Mouse (Mus musculus) kidney, adult 2 months (tissue): ENCODE measurements around the gene Bhlhe23. TPM values are rescaled to one million over a fixed set of nuclear protein-coding genes. Genes with fewer than 3 reads are reported as not detected.
A peak's percentile ranks its signal among the peaks of the same experiment; 100 is the strongest.

Experiments used
- DNase-seq: peaks from one replicate; pipeline ENCODE4 v3.0.0; 2021
- H3K27ac ChIP-seq: fragments of 200-500 bp; 2 replicates; pipeline ENCODE4 v1.5.1; 2012; ENCODE audit warnings: low read depth, low read length, control low read depth, inconsistent platforms; ENCODE audit not compliant: insufficient read depth
- H3K27me3 ChIP-seq: fragments of 200-500 bp; replicated peaks from 2 replicates; pipeline ENCODE4 v1.6.1; 2012; ENCODE audit warnings: mild to moderate bottlenecking, moderate library complexity, low read length, inconsistent platforms; ENCODE audit not compliant: control insufficient read depth, insufficient read depth
- H3K36me3 ChIP-seq: fragments of 200-500 bp; 2 replicates; pipeline ENCODE4 v1.6.1; 2012; ENCODE audit warnings: mild to moderate bottlenecking, moderate library complexity, low read length, inconsistent platforms; ENCODE audit not compliant: control insufficient read depth, insufficient read depth
- H3K4me1 ChIP-seq: fragments of 200-500 bp; 2 replicates; pipeline ENCODE4 v1.6.1; 2011; ENCODE audit warnings: low read length; ENCODE audit not compliant: control insufficient read depth, insufficient read depth
- H3K4me3 ChIP-seq: fragments of 200-500 bp; 2 replicates; pipeline ENCODE4 v1.5.1; 2011; ENCODE audit warnings: mild to moderate bottlenecking, low read depth, low read length, control low read depth; ENCODE audit not compliant: insufficient read depth
- CTCF ChIP-seq: fragments of 200-500 bp; conservative IDR thresholded peaks from 2 replicates; pipeline ENCODE4 v1.5.1; 2011; ENCODE audit warnings: low read depth, mild to moderate bottlenecking, control low read depth, low read length, moderate library complexity, mixed read lengths; ENCODE audit not compliant: insufficient read depth, insufficient read length
- POLR2A ChIP-seq: fragments of 200-500 bp; IDR thresholded peaks from one replicate; pipeline ENCODE4 v1.6.1; 2011; ENCODE audit warnings: low read depth, low read length, control low read depth
- WGBS: fragments of 180-500 bp; shearing (Covaris S2); methylation state at CpG from one replicate; pipeline ENCODE4 v1.1.7; 2018; 5-methylcytosine and 5-hydroxymethylcytosine counted together
- polyA plus RNA-seq: library from polyadenylated mRNA; depleted of rRNA; stranded (reverse); fragments of >200 nt; gene quantifications from 2 replicates; pipeline ENCODE4 v1.2.3, GENCODE M21; 2012

Bhlhe23 gene
- polyA plus RNA-seq, 1 experiment: not detected

DNA sequence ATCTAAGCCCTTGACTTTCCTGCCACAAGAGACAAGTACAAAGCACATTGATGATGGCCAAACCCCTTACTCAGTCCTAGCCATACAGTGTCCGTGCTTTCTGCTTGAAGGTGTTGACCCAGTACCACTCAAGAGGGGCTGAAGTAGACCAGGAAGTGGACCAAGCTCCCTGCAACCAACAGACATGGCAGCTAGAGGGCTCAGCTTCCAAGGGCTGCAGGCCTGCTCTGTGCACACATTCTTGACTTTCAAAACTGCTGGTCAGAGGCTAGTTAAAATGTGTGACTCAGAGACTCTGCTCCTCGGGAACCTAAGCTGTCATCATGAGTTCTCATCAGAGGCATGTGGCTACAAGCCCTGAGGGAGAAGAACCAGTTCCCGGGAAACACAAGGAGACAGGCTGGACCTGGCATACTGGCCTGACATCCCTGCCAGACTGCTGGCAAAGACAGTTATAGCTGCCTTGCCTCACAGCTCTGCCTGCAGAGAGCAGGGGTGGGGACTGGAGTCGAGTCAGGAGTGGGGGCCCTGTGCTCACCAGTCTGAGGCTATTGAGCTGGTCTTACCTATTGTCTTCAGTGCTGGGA, 37.4 kb upstream of the Bhlhe23 start:
- Histone ChIP-seq H3K4me3 (no peak overlapping the region), H3K27ac (no peak overlapping the region), H3K36me3 (no peaks in the 10 kb centered on the region), H3K4me1 (no peaks in the 10 kb centered on the region), H3K27me3 (no peaks in the 10 kb centered on the region)
- 63% methylated on average over 4 of the region's 4 CpGs for WGBS
- no peak for TF ChIP-seq CTCF
- no peak for TF ChIP-seq POLR2A
- DNase-seq: no peak

DNA sequence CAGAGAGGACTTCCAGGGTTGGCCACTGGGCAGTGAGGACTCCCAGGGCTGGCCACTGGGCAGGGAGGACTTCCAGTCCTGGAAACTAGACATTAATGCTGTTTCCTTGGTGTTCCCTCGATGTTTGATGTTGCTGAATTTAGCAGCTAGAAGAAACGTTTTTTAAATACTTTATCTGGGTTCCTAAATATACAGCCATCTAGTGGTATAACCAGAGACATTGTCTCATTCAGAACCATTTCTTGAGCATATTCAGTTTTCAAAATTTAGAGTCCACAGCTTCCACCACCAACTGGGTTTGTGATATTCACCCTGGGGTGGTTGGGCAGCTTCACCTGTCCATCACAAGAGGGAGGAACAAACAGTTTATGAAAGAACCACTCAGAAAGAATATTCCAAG, 34.3 kb upstream of the Bhlhe23 start:
- TF ChIP-seq POLR2A: no peak
- no peak for TF ChIP-seq CTCF
- DNase-seq: no peak
- H3K36me3 ChIP-seq: no peaks in the 10 kb centered on the region
- no peak overlapping the region for H3K4me3 ChIP-seq
- H3K4me1 ChIP-seq: no peaks in the 10 kb centered on the region
- 35% methylated on average over 2 of the region's 2 CpGs for WGBS
- no peak overlapping the region for H3K27ac ChIP-seq
- no peaks in the 10 kb centered on the region for H3K27me3 ChIP-seq

DNA sequence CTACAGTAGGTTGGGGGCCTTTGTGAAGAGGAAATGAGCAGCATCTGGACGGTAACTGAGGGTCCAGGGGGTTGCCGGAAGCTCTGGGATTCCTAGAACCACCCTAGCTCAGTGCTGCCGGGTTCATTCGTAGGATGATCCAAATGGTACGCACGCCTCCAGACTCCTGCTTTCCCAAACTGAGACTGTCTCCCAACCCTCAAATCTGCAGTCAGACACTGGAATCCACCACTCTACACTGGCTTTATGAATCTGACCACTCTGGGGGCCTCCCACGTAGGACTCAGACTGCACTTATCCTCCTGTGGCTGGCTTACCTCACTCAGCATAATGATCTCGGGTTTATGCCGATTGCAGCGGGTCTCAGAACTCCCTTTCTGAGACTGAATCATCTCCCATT, 32.8 kb upstream of the Bhlhe23 start:
- Histone ChIP-seq H3K27me3 (no peaks in the 10 kb centered on the region), H3K4me3 (no peak overlapping the region), H3K36me3 (no peaks in the 10 kb centered on the region), H3K27ac (no peak overlapping the region), H3K4me1 (no peaks in the 10 kb centered on the region)
- 73% methylated on average over 10 of the region's 10 CpGs for WGBS
- TF ChIP-seq CTCF: no peak
- no peak for TF ChIP-seq POLR2A
- DNase-seq: no peak

DNA sequence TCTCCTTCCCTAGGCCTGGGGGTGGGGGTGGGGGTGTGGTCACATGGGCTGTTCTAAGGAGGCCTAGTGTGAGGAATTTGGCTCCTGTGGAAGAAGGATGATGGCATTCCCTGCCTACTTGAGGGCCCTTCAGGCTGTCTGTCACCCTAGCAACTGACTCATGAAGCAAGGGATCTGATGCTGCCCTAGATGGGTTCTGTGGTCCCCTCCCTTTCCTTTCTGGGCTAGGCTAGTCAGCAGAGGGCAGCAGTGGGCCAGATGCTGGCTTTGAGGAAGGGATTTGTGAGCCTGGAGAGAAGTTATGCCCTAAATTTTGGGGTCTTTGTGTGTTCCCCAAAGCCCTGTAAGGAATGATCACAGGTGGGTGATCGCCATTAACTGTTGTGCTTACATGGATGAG, 29.3 kb upstream of the Bhlhe23 start:
- TF ChIP-seq CTCF (peak; percentile 46; the same call in 1 of the 2 replicates), POLR2A (no peak)
- no peaks in the 10 kb centered on the region; the same call in 1 of the 2 replicates for H3K27me3 ChIP-seq
- DNase-seq: no peak

DNA sequence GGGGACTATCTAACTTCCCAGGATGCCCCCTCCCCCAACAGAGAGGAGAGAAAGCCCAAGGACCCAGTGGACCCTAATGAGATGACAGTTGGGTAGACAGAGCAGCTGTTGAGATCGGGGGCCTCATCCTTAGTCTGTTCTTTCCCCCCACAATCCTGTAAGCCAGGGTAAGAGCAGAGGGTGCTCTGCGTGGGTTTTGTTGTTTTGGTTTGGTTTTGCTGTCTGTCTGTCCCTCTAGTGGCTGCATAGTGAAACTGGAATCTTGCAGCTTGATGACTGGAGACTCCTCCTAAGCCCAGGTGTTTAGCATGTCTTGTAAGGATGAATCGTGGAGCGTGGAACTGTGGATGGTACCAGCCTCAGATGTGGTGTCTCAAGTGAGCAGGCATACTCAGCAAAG, 19.3 kb upstream of the Bhlhe23 start:
- H3K27me3 ChIP-seq: no peaks in the 10 kb centered on the region
- H3K4me1 ChIP-seq: no peaks in the 10 kb centered on the region
- DNase-seq: no peak
- H3K36me3 ChIP-seq: no peaks in the 10 kb centered on the region
- TF ChIP-seq POLR2A: no peak
- no peak for TF ChIP-seq CTCF
- 59% methylated on average over 4 of the region's 4 CpGs for WGBS
- no peak overlapping the region for H3K4me3 ChIP-seq
- H3K27ac ChIP-seq: no peak overlapping the region

More for the DNA sequence above, 29.3 kb upstream of the Bhlhe23 start:
- no peaks in the 10 kb centered on the region for H3K36me3 ChIP-seq
- no peaks in the 10 kb centered on the region for H3K4me1 ChIP-seq
- no peak overlapping the region for H3K27ac ChIP-seq
- WGBS: 68% methylated on average over 1 of the region's 1 CpGs
- H3K4me3 ChIP-seq: no peak overlapping the region

DNA sequence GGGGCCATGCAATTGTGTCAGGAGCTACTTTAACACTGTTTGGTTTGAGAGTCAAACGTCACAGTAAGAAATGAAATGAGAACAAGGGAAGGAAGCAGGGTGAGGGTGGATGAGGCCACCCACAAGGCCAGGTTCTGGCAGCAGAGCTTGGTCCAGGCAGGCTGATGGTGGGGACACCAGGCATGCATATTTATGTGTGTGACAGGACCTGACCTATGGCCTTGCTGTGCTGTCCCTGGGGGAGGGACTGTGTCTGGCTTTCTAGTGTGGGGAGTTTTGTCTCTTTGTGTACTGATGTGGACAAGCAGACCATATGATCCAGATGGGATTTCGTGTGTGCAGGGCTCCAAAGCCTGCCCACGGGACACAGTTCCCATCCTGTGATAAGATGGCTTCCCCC, 18.9 kb upstream of the Bhlhe23 start:
- H3K36me3 ChIP-seq: no peaks in the 10 kb centered on the region
- no peak for DNase-seq
- H3K27ac ChIP-seq: no peak overlapping the region
- H3K27me3 ChIP-seq: no peaks in the 10 kb centered on the region
- H3K4me1 ChIP-seq: no peaks in the 10 kb centered on the region
- no peak overlapping the region for H3K4me3 ChIP-seq
- TF ChIP-seq CTCF: no peak
- TF ChIP-seq POLR2A: no peak
- WGBS: 36% methylated on average over 3 of the region's 3 CpGs

DNA sequence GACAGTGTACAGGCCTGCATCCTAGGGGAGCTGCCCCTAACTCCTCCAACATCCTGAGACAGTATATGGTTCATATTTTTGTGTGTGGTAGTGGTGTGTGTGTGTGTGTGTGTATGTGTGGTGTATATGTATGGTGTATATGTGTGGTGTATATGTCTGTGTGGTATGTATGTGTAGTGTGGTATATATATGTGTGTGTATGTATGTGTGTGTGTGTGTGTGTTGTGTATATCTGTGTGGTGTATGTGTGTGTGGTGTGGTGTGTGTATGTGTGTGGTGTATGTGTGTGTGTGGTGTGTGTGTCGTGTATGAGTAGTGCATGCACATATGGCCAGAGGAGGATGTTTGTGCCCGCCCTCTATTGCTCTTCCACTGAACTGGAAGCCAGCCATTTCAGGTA, 17.7 kb upstream of the Bhlhe23 start:
- H3K27me3 ChIP-seq: no peaks in the 10 kb centered on the region
- H3K4me3 ChIP-seq: no peak overlapping the region
- no peak overlapping the region for H3K27ac ChIP-seq
- H3K4me1 ChIP-seq: no peaks in the 10 kb centered on the region
- no peaks in the 10 kb centered on the region for H3K36me3 ChIP-seq
- 90% methylated on average over 2 of the region's 2 CpGs for WGBS
- no peak for TF ChIP-seq POLR2A
- TF ChIP-seq CTCF: no peak
- no peak for DNase-seq
